Mouse (Mus musculus): ENCODE measurements at regions not wholly inside any gene's neighbourhood (a gene's known extent, or its start where the extent isn't known, plus 50 kb on each side); places are given as distances from the start of the nearest gene placed in this dataset.
A peak's percentile ranks its signal among the peaks of the same experiment; 100 is the strongest.

GRCm38 (mm10) chr12:35863141-35863540, 62.3 kb upstream of the Agr3 start:
- H3K27me3 ChIP-seq (replicated peaks): no peaks in the 10 kb centered on the region
- no peak overlapping the region for H3K4me2 ChIP-seq
- H3K27ac ChIP-seq (replicated peaks): no peak overlapping the region
- no peak for ATAC-seq (ENCODE audit: low FRiP score)
- no peaks in the 10 kb centered on the region for H3K4me1 ChIP-seq
- 93% methylated on average over 1 of the region's 1 CpGs for WGBS
- no peak overlapping the region for H3K4me3 ChIP-seq (replicated peaks)
- no peak overlapping the region for H3K9ac ChIP-seq (replicated peaks)
- H3K36me3 ChIP-seq: no peaks in the 10 kb centered on the region
- no peaks in the 10 kb centered on the region for H3K9me3 ChIP-seq (replicated peaks)

- H3K9ac ChIP-seq (replicated peaks): no peak overlapping the region
- 64% methylated on average over 4 of the region's 4 CpGs for WGBS
- H3K27ac ChIP-seq (replicated peaks): no peak overlapping the region
- no peaks in the 10 kb centered on the region for H3K4me1 ChIP-seq
- no peaks in the 10 kb centered on the region for H3K27me3 ChIP-seq (replicated peaks)
- no peaks in the 10 kb centered on the region for H3K36me3 ChIP-seq
- ATAC-seq (ENCODE audit: low FRiP score): no peak
- no peaks in the 10 kb centered on the region for H3K9me3 ChIP-seq (replicated peaks)
- H3K4me2 ChIP-seq: no peak overlapping the region
- no peak overlapping the region for H3K4me3 ChIP-seq (replicated peaks)
Measured at GRCm38 (mm10) chr12:35853159-35853558, 72.3 kb upstream of the Agr3 start.

GRCm38 (mm10) chr12:35846905-35847610, 78.4 kb upstream of the Agr3 start:
- no peaks in the 10 kb centered on the region for H3K36me3 ChIP-seq
- no peak for ATAC-seq (ENCODE audit: low FRiP score)
- 78% methylated on average over 5 of the region's 5 CpGs for WGBS

DNA sequence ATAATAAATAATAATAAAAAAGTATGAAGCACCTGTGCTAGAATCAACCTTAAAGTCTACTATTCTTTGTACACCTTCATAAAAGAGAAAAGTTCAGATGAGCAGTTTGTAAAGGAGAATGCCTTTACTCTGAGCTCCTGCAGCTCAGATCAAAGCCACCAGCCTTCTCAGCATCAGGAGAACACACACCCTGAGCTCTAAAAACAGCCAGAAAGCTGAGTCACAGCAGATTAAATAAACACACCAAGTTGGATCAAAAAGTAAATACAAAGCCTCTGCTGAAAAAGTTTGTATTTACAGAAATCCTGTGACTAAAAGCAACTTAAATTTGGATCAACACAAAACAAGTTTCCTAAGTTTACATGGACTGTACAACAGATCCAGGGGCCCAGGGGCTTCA, 88.5 kb upstream of the Agr3 start:
- Histone ChIP-seq H3K4me3 (replicated peaks) (no peak overlapping the region), H3K4me1 (no peaks in the 10 kb centered on the region), H3K4me2 (no peak overlapping the region), H3K9me3 (replicated peaks) (no peaks in the 10 kb centered on the region), H3K27me3 (replicated peaks) (no peaks in the 10 kb centered on the region), H3K9ac (replicated peaks) (no peak overlapping the region), H3K27ac (replicated peaks) (no peak overlapping the region), H3K36me3 (no peaks in the 10 kb centered on the region)
- no peak for ATAC-seq (ENCODE audit: low FRiP score)

More at GRCm38 (mm10) chr12:35846905-35847610, 78.4 kb upstream of the Agr3 start:
- Histone ChIP-seq H3K4me2 (no peak overlapping the region), H3K27ac (replicated peaks) (no peak overlapping the region), H3K27me3 (replicated peaks) (no peaks in the 10 kb centered on the region), H3K4me3 (replicated peaks) (no peak overlapping the region), H3K4me1 (no peaks in the 10 kb centered on the region), H3K9me3 (replicated peaks) (no peaks in the 10 kb centered on the region), H3K9ac (replicated peaks) (no peak overlapping the region)

DNA sequence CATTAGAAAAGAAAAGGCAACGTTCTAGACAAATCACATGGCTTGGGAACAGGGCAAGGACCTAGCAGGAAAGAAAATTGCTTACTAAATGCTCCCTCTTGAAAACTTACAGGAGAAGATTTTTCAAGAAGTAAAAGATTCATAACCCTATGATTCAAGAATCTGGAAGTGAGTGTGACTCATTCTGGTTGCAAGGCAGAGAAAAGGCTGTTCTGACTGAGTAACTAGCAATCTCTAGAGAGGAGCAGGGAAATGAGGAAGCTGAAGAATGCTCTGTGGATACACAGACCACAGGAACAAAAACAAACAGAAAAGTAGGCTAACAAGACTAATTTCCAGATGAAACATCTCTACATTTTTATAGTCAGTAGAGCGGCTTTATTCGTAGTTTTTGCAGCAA, 92.1 kb upstream of the Agr3 start:
- Histone ChIP-seq H3K9ac (replicated peaks) (no peak overlapping the region), H3K4me1 (no peaks in the 10 kb centered on the region), H3K4me2 (no peak overlapping the region), H3K27ac (replicated peaks) (no peak overlapping the region), H3K9me3 (replicated peaks) (no peaks in the 10 kb centered on the region), H3K4me3 (replicated peaks) (no peak overlapping the region), H3K27me3 (replicated peaks) (no peaks in the 10 kb centered on the region), H3K36me3 (no peaks in the 10 kb centered on the region)
- WGBS: 83% methylated on average over 3 of the region's 3 CpGs
- no peak for ATAC-seq (ENCODE audit: low FRiP score)

- ATAC-seq (ENCODE audit: low FRiP score): no peak
- Histone ChIP-seq H3K9ac (replicated peaks) (no peak overlapping the region), H3K36me3 (no peaks in the 10 kb centered on the region), H3K4me3 (replicated peaks) (no peak overlapping the region), H3K9me3 (replicated peaks) (no peaks in the 10 kb centered on the region), H3K27me3 (replicated peaks) (no peaks in the 10 kb centered on the region), H3K27ac (replicated peaks) (no peak overlapping the region), H3K4me1 (no peaks in the 10 kb centered on the region), H3K4me2 (no peak overlapping the region)
- WGBS: 75% methylated on average over 2 of the region's 2 CpGs
Measured at GRCm38 (mm10) chr12:35831922-35832512, 93.4 kb upstream of the Agr3 start.

DNA sequence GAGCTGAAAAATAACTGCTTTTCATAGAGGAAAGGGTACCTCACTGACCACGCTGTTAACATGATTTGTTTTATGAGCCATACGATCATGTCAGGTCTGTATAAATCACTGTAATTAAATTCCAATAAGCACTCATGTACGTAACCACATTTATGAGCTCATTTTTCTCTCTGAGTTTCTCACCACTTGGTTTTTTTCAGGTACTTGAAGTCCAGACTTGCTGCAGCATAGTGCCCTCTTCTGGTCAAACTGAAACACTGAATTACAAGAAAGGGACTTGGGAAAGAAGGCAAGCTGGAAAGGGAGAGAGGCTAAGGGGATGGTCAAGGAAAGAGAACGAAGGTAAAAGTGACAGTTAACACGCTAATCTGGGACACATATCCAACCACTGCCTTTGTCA, 94.2 kb upstream of the Agr3 start:
- Histone ChIP-seq H3K4me2 (0 out of 2 replicates have a peak overlapping the region, but pooled peaks have one; percentile 19), H3K27me3 (replicated peaks) (no peaks in the 10 kb centered on the region), H3K4me3 (replicated peaks) (no peak overlapping the region), H3K36me3 (no peaks in the 10 kb centered on the region), H3K9ac (replicated peaks) (no peak overlapping the region), H3K4me1 (no peaks in the 10 kb centered on the region), H3K9me3 (replicated peaks) (no peaks in the 10 kb centered on the region), H3K27ac (replicated peaks) (no peak overlapping the region)
- ATAC-seq (ENCODE audit: low FRiP score): peak; percentile 72; the same call in 1 of the 2 replicates
- 11% methylated on average over 5 of the region's 5 CpGs for WGBS

DNA sequence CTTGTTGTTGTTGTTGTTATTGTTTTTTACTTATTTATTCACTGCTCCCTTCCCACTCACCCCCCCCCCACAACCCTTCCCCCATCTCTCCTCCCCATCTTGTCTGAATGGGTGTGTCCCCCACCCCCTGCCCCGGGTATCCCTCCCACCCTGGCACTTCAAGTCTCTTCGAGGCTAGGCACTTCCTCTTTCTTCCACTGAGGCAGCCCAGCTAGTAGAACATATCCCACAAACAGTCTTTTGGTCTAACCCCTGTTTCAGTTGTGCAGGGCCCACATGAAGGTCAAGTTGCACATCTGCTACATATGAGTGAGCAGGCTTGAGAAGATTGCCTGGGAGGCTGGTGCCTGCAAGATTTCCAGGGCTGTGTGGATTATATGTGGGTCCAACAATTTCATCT, 97.6 kb upstream of the Agr3 start:
- Histone ChIP-seq H3K4me2 (no peak overlapping the region), H3K9ac (replicated peaks) (no peak overlapping the region), H3K4me3 (replicated peaks) (no peak overlapping the region), H3K4me1 (0 out of 2 replicates have a peak, but pooled peaks cover 3% of the 10 kb centered on the region), H3K27me3 (replicated peaks) (no peaks in the 10 kb centered on the region), H3K9me3 (replicated peaks) (no peaks in the 10 kb centered on the region), H3K36me3 (no peaks in the 10 kb centered on the region), H3K27ac (replicated peaks) (no peak overlapping the region)
- 74% methylated on average over 2 of the region's 2 CpGs for WGBS
- no peak for ATAC-seq (ENCODE audit: low FRiP score)

- no peak overlapping the region for H3K9ac ChIP-seq (replicated peaks)
- no peak overlapping the region for H3K4me2 ChIP-seq
- H3K4me1 ChIP-seq: 0 out of 2 replicates have a peak, but pooled peaks cover 3% of the 10 kb centered on the region
- no peak overlapping the region for H3K27ac ChIP-seq (replicated peaks)
- no peaks in the 10 kb centered on the region for H3K9me3 ChIP-seq (replicated peaks)
- H3K36me3 ChIP-seq: no peaks in the 10 kb centered on the region
- no peaks in the 10 kb centered on the region for H3K27me3 ChIP-seq (replicated peaks)
- 91% methylated on average over 5 of the region's 5 CpGs for WGBS
- H3K4me3 ChIP-seq (replicated peaks): no peak overlapping the region
- no peak for ATAC-seq (ENCODE audit: low FRiP score)
Measured at GRCm38 (mm10) chr12:35826990-35827389, 98.4 kb upstream of the Agr3 start.

DNA sequence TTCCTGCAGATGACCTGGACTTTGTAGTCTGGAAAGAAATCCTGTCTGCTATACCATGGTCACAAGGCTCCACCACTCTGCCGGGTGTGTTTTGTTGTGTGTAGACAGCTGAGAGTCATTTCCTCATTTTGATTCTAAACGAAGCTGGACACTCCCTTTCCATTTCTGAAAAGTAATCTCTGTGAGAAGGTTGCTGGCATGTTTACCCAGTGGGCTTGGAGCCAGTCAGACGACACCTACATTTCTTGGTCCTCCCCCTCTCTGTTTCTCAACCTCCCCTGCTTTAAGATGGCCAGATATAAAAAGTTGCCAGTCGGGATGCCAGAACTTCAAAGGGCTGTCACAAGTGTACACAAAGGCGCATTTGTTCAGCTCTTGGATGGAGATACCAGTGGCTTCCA, 100.8 kb upstream of the Agr3 start:
- Histone ChIP-seq H3K27ac (replicated peaks) (no peak overlapping the region), H3K4me2 (no peak overlapping the region), H3K4me3 (replicated peaks) (no peak overlapping the region), H3K27me3 (replicated peaks) (no peaks in the 10 kb centered on the region), H3K4me1 (0 out of 2 replicates have a peak, but pooled peaks cover 3% of the 10 kb centered on the region), H3K9me3 (replicated peaks) (no peaks in the 10 kb centered on the region), H3K9ac (replicated peaks) (no peak overlapping the region), H3K36me3 (no peaks in the 10 kb centered on the region)
- WGBS: 43% methylated on average over 5 of the region's 5 CpGs
- no peak for ATAC-seq (ENCODE audit: low FRiP score)

DNA sequence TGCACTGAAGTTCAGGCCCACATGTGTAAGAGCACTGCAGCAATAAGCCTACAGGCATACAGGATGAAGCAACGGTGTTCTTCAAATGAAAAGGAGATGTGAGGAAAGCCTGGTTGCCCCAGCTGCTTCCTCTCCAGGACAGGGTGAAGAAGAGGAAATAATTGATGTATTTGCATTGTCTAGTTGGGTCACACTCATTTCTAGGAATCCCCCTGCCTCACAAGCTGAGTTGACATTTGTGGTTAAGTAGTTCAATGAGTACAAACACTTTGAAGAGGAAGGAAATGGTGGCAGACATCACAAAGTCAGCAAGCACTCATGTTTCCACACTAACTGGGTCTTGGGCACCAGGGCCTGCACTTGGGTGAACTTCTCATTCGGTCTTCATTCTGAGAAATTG, 126.2 kb upstream of the Agr3 start:
- ATAC-seq (ENCODE audit: low FRiP score): no peak
- H3K9ac ChIP-seq (replicated peaks): no peak overlapping the region
- H3K27ac ChIP-seq (replicated peaks): no peak overlapping the region
- WGBS: 90% methylated on average over 2 of the region's 2 CpGs
- H3K9me3 ChIP-seq (replicated peaks): no peaks in the 10 kb centered on the region
- no peak overlapping the region for H3K4me2 ChIP-seq
- H3K27me3 ChIP-seq (replicated peaks): no peaks in the 10 kb centered on the region
- H3K4me3 ChIP-seq (replicated peaks): no peak overlapping the region
- no peaks in the 10 kb centered on the region for H3K4me1 ChIP-seq
- H3K36me3 ChIP-seq: no peaks in the 10 kb centered on the region

DNA sequence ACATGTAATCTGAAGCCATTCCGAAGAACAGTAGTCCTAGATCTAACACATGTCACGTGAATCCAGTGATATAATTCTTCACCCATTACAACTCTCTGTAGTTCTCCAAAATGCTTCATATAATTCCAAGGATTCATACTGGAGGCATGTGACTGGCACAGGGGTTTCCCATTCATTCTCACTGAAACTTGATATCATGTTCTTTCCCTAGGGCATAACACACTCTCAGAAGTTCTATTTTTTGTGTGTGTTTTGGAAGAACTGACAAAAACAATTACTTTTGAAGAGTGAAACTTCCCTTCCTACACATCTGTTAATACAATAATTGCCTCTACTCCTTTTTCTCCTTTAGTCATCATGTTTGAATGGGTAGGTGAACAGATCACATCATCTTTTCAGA, 150.0 kb upstream of the Agr3 start:
- 92% methylated on average over 2 of the region's 2 CpGs for WGBS

More for the DNA sequence above, 150.0 kb upstream of the Agr3 start:
- no peak for ATAC-seq (ENCODE audit: low FRiP score)
- Histone ChIP-seq H3K9ac (replicated peaks) (no peak overlapping the region), H3K9me3 (replicated peaks) (no peaks in the 10 kb centered on the region), H3K27me3 (replicated peaks) (no peaks in the 10 kb centered on the region), H3K4me1 (no peaks in the 10 kb centered on the region), H3K36me3 (no peaks in the 10 kb centered on the region), H3K4me3 (replicated peaks) (no peak overlapping the region), H3K4me2 (no peak overlapping the region), H3K27ac (replicated peaks) (no peak overlapping the region)

Measured in neural tube, embryonic 15.5 days (tissue).